Mouse (Mus musculus) cerebellum, postnatal 14 days (tissue): Measurements from ENCODE around the gene Unc13a.

Experiments used
- DNase-seq, 2 experiments: peaks; one replicate each; pipeline ENCODE4 v3.0.0; 2021; ENCODE audit warnings: mixed read lengths in 2 of 2

Gene Unc13a

DNA sequence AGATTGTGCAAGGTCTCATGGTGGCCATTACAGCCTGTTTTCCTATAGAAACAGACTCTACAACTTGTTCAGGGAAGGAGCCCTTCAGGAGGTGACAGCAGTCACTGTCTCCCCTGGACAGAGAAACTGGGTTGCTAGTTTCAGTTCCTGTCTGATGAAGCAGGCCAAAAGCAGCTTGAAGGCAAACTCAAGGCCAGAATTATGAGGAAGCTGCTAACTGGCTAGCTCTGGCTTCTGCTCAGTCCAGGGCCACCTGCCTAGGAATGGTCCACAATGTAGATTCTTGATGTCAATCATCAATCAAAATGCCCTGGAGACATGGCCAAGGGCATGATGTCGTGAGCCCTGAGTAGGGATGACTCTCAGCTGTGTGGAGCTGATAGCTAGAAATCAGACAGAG is 46.5 kb downstream of the Unc13a start:
- peak in 1 of 2 experiments; percentile 19 for DNase-seq

DNA sequence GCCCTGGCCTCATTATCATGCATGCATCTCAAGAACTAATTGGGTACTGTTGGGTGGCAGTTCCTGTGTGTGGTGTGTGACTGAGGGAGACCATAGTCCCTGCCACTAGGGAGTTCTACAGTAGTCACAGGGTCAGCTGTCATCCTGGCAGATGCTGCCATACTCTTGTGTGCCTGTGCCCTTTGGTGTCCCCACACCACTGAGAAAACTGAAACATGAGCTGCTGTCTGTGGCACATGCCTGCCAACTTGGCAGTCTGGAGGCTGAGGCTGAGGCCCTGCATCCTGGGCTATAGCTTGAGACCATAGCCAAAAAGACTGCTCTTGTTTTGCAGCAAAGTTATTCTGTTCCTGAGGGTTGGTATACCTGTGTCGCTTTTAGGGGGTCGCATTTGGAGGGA is 51.8 kb downstream of the Unc13a start:
- DNase-seq: no peak

DNA sequence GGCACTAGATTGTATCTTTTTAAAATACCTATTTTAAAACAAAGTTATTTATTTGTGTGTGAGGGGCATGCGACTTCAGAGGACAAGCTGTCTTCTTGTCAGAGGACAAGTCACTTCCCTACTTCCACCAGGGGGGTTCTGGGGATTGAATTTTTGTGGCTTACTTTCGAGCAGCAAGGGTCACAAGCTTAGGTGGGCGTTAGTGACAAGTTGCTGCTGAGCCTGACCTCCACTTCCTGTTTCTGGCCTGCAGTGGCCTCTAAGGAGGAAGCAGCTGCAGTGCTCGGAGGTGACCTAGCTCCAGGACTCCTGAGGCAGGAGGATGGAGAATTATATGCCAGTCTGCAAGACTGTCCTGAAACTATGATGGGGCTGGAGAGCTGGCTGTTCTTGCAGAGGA is 58.1 kb downstream of the Unc13a start:
- no peak for DNase-seq

DNA sequence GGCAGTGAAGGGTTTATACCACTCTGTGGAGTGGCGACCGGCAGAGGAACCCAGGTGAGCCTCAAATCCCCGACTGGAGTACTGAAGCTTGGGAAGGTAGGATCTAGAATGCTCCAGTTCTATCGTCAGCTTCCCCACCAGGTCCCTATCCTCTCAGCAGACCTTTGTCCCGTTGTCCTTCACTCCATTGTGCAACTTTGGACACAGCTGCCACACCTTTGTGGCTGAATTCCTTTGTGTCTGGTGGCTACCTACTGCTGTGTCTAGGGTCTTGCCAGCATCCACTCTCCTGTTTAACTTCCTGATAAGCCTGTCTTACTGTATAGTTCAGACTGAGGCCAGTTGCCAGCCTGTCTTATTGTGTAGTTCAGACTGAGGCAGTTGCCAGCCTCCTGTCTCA is 59.4 kb downstream of the Unc13a start:
- no peak for DNase-seq

DNA sequence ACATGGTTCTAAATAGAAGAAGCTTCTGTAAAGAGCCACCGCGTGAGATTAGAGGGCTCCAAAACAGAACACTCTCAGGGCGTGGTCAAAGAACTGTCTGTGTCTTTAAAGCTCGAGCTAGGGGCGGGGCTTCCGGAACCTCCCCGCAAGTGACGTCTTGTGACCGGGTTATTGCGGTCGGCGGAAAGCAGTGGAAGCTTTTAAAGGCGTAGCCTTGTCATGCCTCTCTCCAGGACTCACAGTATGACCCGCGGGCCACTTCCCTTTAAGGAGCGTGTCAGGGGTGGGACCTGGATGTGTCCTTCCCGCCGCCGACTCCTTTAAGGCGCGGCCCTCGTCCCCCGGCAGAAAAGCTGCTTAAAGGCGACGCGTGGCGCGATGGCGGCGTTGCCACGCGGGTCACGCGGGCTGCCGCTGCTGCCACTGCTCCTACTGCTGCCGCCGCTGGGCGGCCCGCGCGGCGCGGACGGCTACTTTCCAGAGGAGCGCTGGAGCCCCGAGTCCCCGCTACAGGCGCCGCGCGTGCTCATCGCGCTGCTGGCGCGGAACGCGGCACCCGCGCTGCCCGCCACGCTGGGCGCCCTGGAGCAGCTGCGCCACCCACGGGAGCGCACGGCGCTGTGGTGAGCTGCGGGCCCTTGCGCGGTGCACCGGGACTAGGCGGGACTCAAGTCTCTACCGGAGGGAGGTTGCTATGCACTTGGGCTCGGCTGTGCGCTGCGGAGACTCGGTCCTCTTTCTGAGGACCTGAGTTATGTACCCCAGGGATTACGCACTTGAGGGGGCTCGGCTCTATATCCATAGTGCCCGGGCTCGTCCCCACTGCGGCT is 60.5 kb downstream of the Unc13a start, which contains the start of gene Colgalt1:
Gene Colgalt1, plus strand, starts transcription at position 177 of the 830 bp plus-strand sequence.
- peak; percentile 95 to 97 for DNase-seq

DNA sequence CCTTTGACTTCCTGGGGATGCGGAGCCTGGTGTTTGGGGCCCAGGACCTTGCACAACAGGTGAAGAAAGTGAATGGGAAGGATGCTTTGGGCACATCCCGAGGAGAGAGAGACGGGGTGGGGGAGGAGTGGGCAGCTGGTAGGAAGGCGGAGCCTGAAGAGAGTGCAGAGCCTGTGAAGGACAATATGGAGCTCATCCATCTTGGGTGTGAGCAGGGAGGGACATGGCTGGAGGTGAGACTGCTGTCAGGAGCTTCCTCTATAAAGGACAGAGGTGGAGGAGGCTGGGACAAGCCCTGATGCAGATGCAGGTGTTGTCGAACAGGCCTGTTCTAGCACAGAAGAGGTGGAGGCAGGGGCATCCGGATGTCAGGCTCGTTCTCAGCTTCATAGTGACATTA is 67.5 kb downstream of the Unc13a start:
- no peak for DNase-seq

DNA sequence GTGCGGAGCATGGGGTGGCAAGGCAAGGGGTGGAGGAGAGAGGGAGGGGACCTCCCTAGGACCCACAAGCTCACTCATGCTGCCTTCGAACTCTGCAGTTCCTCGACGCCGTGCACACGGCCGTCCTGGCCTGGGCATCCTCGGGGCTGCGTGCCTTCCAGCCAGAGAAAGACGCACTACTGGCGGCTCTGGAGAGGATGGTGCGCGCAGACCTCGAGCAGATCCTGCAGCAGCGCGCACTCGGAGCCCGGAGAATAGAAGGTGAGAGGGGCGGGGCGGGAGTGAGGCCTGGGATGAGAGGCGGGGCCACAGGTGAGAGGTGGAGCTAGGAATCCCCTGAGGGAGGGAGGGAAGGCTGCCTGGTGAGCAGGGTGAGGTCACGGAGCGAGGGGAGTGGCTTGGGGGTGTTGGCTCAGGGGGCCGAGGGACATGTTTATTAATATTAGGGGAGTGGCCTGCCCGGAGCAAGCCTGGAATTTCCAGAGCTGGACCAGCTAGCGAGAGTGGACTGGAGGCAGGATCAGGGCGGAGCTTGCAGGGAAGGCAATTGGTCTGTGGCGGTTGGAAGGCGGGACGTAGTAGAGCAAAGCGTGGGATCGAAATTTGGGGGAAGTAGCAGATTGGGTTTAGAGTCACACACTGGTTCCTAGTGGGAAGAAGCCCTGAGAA is 68.8 kb downstream of the Unc13a start:
- DNase-seq: peak; percentile 38 to 61

DNA sequence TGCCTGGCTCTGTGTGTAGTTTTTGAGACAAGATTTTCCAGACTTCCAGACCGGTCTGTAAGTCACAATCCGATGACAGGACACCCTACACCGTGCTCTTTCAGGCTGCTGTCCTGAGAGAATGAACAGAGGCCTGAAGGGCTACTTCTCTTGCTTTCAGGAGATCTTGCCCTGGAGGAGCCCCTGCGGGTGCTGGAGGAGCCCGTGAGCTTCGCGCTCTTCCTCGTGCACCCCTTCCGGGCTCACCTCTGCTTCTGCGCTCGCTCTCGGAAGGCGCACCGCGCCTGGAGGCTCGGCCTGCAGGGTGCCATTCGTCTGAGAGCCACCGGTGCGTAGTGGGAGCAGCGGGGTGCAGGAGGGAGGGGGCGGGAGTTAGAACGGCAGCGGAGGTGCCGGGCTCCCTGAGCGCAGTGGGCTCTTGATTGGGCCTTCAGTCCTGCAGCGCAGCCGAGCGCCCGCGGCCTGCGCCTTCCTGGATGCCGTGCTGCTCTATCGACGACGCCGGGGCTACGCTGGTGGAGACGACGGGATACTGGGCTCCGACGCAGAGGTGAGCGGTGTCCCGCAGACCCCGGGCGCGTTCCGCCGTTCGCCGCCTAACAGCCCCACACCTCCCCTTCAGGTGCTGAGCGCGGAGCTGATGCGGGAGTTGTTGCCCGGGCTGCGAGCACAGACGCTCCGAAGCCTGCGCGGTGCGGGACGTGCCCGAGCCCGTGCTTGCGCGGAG is 69.5 kb downstream of the Unc13a start:
- DNase-seq: no peak

DNA sequence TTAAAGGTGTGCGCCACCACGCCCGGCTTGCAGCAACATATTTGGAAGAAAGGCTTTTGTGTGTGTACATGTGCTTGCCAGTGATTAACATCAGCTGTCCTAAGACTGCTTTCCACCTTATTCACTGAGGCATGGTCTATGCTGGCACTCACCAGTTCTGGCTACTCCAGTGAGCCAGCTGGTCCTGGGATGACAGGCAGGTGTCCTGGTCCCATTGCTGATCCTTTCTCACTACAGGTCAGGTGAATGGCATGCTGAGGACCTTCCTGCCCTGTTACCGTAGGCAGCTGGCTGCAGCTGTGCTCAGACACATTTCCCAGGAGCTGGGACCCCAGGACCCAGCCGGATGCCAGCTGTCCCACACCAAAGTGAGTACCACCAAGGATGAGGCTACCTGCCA is 72.7 kb downstream of the Unc13a start:
- peak in 1 of 2 experiments; percentile 41 for DNase-seq

DNA sequence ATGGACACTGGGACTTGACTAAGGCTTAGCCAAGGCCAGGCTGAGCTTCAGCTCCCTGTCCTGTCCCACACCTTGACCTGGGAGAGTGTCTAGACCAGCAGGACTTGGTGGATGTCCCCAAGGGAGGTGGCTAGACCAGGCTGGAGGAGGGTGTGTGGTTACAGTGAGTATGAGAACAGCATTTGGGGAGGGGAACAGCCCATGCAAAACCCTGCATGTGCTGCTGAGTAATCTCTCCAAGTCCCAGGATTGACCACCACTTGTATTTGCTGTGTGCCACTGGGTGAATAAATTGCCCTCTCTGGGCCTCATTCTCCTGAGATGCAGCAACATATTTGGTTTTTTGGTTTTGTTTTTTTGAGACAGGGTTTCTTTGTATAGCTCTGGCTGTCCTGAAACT is 73.2 kb downstream of the Unc13a start:
- DNase-seq: no peak

DNA sequence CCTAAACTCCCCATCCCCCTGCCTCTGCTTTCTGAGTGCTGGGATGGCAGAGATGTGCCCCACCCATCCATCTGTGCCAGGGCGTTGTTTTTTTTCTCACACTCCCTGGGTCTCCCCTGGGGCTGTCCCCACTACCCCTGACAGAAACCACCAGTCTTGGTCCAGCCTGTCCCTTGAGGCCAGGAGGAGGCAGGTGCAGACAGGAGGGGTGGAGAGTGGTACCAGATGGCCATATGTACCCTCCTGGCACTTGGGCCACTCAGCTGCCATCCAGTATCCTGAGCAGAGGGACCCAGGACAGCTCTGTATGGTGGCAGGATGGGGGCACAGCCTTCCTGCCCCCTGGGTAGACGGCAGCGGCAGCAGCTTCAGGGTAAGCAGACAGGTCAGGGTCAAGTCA is 74.1 kb downstream of the Unc13a start, which contains the start of gene Fam129c:
Gene Fam129c, plus strand, starts transcription at position 198 of the 400 bp plus-strand sequence.
- DNase-seq: no peak

DNA sequence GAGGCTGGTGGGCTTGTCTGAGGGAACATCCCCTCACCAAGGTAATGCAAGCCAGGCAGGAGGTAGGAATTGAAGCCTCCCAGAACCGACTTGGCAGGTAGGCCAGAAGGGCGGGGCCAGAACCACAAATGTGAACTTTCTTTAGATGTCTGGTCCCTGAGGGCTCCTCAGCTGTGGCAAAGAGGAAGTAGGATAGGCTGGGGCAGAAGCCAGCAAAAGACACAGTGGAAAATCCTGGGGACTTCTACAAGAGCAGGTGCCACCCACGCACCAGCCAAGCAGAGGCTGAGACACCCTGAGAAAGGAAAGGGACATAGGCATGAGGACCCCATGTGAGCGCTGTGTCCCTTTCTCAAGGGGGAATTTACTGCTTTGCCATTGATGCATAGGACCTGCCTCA is 74.8 kb downstream of the Unc13a start:
- DNase-seq: no peak

DNA sequence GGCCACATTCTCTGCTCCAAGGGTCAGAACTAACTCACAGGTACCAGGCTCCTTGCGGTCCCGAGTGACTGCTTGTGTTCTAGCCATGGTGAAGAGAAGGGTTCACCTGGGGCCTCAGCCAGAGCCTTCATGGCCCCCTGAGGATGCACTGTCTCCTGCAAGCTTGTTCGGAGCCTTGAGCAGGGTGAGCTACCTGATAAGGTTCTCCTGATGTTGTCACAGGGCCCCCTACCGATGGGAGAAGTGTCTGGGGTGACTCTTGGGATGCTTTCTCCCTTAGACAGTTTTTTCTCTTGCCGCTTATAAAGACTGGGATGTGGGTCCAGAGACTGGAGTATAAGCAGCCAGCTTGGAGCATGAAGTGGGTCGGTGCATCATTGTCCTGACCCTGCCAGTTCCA is 75.2 kb downstream of the Unc13a start:
- no peak for DNase-seq

DNA sequence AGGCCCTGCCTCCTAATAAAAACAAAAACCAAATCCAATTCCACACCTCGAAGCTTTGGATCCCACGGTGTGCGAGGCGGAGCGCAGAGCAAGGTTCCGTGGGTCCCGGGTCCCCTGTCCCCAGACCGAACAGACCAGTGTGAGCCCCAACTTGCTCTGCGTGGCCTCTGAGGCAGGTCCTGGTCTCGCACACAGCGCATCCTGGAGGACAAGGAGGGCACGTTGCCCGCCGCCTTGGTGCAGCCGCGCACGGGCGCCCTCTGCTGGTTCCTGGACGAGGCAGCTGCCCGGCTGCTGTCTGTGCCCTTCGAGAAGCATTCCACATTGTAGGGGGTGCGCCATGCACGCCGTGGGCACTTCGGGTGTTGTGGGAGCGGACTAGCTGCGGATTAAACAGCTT is 75.7 kb downstream of the Unc13a start:
- peak; percentile 97 to 98 for DNase-seq

DNA sequence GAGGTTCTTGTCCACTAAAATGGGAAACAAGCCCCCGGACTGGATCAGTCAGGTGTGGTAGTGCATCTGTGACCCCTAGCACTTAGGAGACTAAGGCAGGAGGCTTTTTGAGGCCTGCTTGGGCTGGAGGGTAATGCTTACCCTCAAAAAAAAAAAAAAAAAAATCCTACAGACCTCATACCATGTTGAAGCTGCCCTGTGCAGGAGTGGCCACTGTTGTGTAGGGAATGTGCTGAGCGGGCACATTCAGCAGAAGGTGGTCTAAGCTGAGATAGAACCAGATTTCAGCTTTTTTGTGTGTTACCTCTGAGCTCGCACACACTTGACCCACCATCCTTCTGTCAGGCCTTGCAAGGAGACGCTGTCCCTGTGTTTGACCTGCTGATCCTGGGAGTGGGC is 77.2 kb downstream of the Unc13a start:
- DNase-seq: no peak

DNA sequence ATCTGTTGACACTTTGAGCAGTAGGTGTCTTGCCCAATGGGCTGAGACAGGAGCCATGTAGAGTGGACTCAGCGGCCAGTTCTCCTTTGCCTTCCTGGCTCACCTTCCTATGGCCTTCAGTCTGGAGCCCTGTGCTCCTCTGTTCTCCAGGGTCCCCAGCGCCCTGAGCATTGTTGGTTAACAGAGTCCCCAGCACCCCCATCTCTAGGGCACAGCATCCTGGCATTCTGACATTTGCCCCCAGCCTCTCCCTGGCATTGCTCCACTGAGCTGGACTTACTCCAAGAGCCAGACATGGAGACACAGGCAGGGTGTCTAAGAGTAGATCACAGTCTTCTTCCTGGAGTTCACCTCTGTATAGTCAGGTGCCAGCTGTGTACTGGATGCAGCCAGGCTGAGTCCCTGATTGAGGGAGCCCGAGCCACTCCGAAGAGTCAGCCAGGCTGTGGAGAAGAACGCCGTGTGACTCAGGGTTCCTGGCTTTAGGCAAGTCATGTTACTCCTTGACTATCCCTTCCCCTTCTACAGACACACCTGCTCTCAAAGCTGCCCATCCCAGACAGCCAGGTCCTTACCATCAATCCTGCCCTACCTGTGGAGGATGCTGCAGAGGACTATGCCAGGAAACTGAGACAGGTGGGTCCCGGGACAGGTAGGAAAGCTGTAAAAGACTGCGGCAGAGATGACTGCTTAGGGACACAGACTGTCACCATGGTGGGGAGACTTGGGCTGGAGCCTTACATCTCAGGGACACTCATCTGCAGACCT is 77.8 kb downstream of the Unc13a start:
- DNase-seq: peak; percentile 38 to 51

DNA sequence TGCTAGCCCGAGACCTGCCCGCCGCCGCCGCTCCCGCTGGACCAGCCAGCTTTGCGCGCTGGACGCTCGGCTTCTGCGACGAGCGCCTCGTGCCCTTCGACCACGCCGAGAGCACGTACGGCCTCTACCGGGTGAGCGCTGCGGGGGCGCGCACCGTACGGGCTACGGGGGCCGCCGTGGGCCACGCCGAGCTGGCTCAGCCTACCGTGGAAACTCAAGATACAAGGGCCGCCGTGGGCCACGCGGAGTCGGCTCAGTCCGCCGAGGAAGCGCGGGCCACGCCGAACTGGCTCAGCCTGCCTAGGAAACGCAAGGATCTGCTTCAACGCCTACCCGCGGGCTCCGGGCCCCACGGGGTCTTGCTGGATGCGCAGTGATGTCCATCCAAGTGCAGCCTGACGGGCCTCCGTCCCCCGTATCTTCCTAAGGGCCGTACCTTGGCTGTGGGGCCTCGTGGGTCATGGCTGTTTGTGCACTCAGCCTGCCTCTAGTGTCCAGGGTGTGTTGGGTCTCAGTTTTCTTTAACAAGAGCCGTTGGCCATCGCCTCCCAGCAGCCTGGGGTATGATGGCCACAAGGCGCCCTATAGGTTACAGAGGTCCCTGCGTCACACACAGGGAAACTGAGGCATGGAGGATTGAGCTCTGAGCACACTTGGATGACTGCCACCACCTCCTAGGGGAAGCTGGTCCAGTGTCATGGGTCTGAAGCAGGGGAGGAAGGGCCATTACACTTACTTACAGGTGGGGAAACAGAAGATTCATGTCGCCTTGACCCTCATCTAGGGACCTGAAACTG is 79.0 kb downstream of the Unc13a start:
- DNase-seq: peak; percentile 80 to 88

DNA sequence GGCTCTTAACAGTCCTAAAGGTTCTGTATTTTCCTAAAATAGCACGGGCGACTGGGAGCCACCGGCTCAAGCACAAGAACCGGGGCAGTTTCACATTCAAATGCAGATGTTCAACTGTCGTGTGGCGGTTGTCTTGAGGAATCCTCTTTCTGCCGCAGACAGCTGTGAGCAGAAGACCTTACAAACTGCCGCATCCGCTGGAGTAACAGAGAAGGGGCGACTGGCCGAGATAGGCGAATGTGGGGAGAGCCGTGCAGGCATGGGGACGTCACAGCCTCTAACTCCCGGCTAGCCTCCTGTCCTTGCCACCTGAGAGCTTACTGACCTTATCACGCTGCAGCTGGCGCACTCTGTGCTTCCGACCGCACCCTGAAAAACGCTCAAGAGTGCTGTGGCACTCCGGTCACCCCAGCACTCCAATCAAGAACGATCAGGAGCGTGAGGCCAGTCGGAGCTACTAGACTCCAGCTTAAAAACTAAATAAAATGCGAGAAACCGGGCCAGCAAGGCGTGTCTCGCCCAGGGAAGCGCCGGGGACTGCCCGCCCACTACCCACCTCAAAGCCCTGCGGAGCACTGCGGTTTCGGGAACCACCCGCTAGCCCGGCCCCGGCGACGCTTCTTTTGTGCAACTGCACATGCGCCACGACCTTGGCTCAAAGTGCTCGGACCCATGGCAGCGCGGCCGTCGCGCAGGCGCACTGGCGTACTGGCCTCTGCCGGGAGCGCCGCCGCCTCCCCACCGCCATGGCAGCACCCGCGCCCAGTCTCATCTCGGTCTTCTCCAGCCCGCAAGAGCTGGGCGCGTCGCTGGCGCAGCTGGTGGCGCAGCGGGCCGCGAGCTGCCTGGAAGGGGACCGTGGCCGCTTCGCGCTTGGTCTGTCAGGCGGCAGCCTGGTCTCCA is 79.8 kb downstream of the Unc13a start, which contains the start of gene Pgls:
Gene Pgls, plus strand, starts transcription at position 706 of the 903 bp plus-strand sequence.
- DNase-seq: peak; percentile 96 to 98

DNA sequence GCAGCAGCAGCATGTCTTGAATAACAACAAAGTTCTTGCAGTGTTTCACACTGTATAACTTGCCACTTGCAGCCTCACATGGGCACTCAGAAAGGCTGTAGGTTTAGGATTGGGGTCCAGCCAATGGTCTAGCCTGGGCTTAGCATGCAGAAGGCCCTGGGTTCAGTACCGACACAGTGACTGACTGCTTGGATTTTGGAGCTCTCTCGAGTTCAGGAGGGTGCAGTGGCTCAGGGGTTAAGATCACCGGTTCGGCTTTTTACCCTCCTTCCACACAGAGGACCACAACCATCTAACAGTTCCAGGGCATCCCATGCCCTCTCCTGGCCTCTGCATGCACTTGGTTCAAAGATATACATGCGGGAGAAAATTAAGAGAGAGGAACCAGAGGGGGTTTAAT is 80.5 kb downstream of the Unc13a start:
- no peak for DNase-seq

DNA sequence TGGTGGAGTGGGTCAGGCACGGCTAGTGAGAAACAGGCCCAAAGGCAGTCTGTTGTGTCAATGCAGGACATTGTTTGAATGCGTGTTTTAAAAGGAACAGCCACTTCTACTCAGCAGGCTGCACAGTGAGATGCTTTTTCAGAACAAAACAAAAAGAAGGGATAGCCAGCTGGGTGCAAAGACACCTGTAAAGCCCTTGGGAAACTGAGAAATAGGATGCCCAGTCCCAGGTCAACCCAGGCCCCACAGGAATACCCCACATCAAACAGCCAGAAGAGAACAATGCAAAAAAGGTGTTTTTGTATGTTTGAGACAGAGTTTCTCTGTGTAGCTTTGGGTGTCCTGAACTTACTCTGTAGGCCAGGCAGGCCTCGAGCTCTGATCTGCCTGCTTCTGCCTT is 82.8 kb downstream of the Unc13a start:
- DNase-seq: no peak

DNA sequence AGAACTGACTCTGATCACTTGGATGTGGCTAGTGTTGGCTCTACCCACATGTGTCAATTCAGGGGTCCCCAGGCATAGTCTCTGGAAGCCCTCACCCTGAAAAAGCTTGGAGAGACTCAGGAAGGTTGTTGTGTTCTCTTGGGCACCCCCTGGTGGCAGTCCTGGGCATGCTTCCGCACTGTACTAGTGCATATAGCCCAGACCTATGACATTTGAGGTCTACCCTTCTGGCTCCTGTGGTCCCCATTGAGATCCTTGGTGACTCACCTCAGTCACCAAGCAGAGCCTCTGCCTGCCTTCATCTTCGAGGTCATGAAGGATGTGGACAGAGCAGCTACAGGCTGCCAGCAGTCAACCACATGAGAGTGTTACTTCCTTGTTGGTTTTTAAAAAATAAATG is 84.7 kb downstream of the Unc13a start:
- peak; percentile 71 to 82 for DNase-seq
